Mouse (Mus musculus) forebrain, embryonic 11.5 days (tissue): ENCODE data around the gene Olfml2a. TPM values are rescaled to one million over a fixed set of nuclear protein-coding genes. Genes with fewer than 3 reads are reported as not detected.

Source experiments
- ATAC-seq: fragments of 200-750 bp; cut with Nextera tagmentation; replicated peaks from 2 replicates; pipeline ENCODE4 v1.8.0; 2017; ENCODE audit warnings: moderate TSS enrichment; ENCODE audit not compliant: low FRiP score
- DNase-seq: peaks from one replicate; pipeline ENCODE4 v3.0.0-alpha.2; 2017; ENCODE audit warnings: low spot score
- H3K27ac ChIP-seq: fragments of 300-500 bp; sonication (generic); 2 replicates; pipeline ENCODE4 v1.5.1; 2014; ENCODE audit warnings: low read depth, low read length
- H3K27me3 ChIP-seq: fragments of 300-500 bp; sonication (generic); 2 replicates; pipeline ENCODE4 v1.6.1; 2014; ENCODE audit warnings: mild to moderate bottlenecking, low read length, mixed read lengths; ENCODE audit not compliant: control insufficient read depth, insufficient read depth
- H3K36me3 ChIP-seq: fragments of 300-500 bp; sonication (generic); 2 replicates; pipeline ENCODE4 v1.6.1; 2014; ENCODE audit warnings: mild to moderate bottlenecking, low read length, moderate library complexity, mixed read lengths; ENCODE audit not compliant: control insufficient read depth, insufficient read depth
- H3K4me1 ChIP-seq: fragments of 300-500 bp; sonication (generic); replicated peaks from 2 replicates; pipeline ENCODE4 v1.6.1; 2014; ENCODE audit warnings: low read length, mixed read lengths; ENCODE audit not compliant: control insufficient read depth, insufficient read depth
- H3K4me2 ChIP-seq: fragments of 300-500 bp; sonication (generic); 2 replicates; pipeline ENCODE4 v1.6.1; 2014; ENCODE audit warnings: low read depth, mild to moderate bottlenecking, low read length, moderate library complexity, mixed read lengths; ENCODE audit not compliant: severe bottlenecking
- H3K4me3 ChIP-seq: fragments of 300-500 bp; sonication (generic); 2 replicates; pipeline ENCODE4 v1.5.1; 2014; ENCODE audit warnings: low read depth, low read length
- H3K9ac ChIP-seq: fragments of 300-500 bp; sonication (generic); 2 replicates; pipeline ENCODE4 v1.6.1; 2014; ENCODE audit warnings: low read length
- H3K9me3 ChIP-seq: fragments of 300-500 bp; sonication (generic); 2 replicates; pipeline ENCODE4 v1.6.1; 2016; ENCODE audit warnings: low read length, mixed read lengths; ENCODE audit not compliant: control insufficient read depth
- WGBS: fragments of 180-500 bp; shearing (Covaris S2); extraction: QIAGEN DNeasy Blood & Tissue Kit; methylation state at CpG from one replicate; pipeline ENCODE4 v1.1.7; 2014; 5-methylcytosine and 5-hydroxymethylcytosine counted together
- polyA plus RNA-seq: library from polyadenylated mRNA; unstranded; fragments of >200 nt; fragmentation: Nextera tagmentation; extraction: Ambion mirVana; gene quantifications from 2 replicates; pipeline ENCODE4 v1.2.1, GENCODE M21; 2014

Olfml2a gene
- polyA plus RNA-seq, 1 experiment from 2014 or later = 2.6 TPM

DNA sequence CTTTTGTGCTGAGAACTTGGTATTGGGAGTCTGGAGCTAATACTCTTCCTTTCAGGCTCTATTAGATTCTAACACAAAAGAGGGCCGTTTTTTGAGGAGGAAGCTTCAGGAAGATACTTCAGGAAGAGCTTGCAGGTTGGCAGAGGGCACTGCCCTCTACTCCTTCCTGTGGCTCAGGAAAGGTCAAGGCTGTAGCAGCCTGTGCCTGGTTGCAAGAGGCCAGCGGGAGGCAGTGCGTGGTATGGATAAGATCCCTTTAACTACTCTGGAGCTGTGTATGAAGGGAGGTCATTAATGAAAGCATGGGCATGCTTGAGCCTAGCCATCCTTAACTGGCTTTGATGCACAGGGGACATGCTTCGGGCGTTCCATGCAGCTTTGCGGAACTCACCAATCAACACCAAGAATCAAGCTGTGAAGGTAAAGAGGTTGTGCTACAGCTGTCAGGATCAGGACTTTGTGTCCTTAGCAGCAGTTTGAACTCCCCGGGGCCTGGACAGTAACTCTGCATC lies 81.0 kb downstream of the Olfml2a start:
- no peak for DNase-seq
- H3K4me2 ChIP-seq = no peak overlapping the region
- no peak overlapping the region for H3K27ac ChIP-seq
- no peaks in the 10 kb centered on the region for H3K27me3 ChIP-seq
- ATAC-seq = no peak
- no peak overlapping the region for H3K4me3 ChIP-seq
- H3K9me3 ChIP-seq = no peaks in the 10 kb centered on the region
- H3K4me1 ChIP-seq = peaks cover 5% of the 10 kb centered on the region; the same call in 1 of the 2 replicates
- peaks cover 2% of the 10 kb centered on the region; the same call in 1 of the 2 replicates for H3K36me3 ChIP-seq
- no peak overlapping the region for H3K9ac ChIP-seq
- WGBS = 90% methylated on average over 7 of the region's 7 CpGs

Other genes with a start within 250 kb of the Olfml2a start
- 0.27 and 0.40 TPM in 2 replicates for gene Nr5a1, start 217.4 kb upstream of the Olfml2a start, polyA plus RNA-seq
- 2.9 and 3.1 TPM in 2 replicates for gene Nr6a1, start 4.3 kb upstream of the Olfml2a start, polyA plus RNA-seq
- gene Wdr38, start 65.5 kb downstream of the Olfml2a start, polyA plus RNA-seq = 1.5 and 1.8 TPM in 2 replicates
- 146 and 147 TPM in 2 replicates for gene Arpc5l, start 73.4 kb downstream of the Olfml2a start, polyA plus RNA-seq
- gene Rpl35, start 73.6 kb downstream of the Olfml2a start, polyA plus RNA-seq = 901 and 1,011 TPM in 2 replicates
- gene Golga1, start 133.6 kb downstream of the Olfml2a start, polyA plus RNA-seq = 32.1 and 34.4 TPM in 2 replicates